Mouse (Mus musculus): ENCODE results near the gene Atat1. TPM values are rescaled to one million over a fixed set of nuclear protein-coding genes. Genes with fewer than 3 reads are reported as not detected.

The Atat1 gene
- polyA plus RNA-seq, 1 experiment, result 80.2 TPM

DNA sequence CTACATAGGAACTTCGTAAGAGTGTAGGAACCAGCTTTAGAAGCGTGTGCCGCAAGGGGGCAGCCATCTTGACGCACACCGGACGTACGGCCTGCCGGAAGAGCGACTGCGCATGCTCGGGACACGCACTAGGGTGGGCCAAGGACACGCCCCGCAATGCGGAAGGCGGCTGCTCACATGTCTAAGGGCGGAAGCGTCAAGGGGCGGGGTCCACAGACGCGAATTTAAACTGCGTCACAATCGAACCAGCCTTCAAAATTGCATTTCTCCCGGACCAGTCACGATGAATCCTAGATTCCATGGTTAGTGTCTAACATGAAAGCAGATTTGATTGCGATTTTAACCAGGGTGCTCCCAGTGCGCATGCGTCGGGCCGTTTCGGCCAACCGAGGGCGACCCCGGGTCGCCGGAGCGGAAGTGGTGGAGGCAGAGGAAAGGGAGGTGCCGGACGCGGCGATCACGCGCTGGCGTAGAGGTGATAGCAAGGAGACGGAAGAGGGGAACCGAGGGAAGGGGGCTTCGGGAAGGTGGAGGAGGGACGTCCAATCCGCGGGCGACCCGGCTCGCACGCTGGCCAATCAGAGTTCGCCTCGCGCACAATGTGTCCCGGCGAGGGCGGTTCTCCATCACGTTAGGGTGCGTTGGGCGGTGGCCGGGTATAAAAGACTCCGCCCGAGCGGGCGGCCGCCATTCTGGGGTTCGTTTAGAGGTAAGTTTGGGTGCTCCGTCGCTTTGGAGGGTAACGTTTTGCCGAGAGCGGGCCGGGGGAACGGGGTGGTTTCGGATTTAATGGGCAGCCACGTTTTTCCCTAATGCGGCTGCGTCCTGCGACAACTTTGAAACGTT, 6.6 kb upstream of the Atat1 start, which contains the start of the genes Mrps18b and Ppp1r10:
TSS of gene Mrps18b (minus strand) at position 93 of the 846 bp plus-strand sequence.
TSS of gene Ppp1r10 (plus strand) at position 138 of the 846 bp plus-strand sequence.
- Histone ChIP-seq H3K27ac (ENCODE audit: insufficient read depth, low read length) (peak within 1 kb of the TSS; percentile 93), H3K4me1 (ENCODE audit: control insufficient read depth, insufficient read depth, low read length) (no peaks in the 10 kb centered on the region; the same call in 1 of the 2 replicates), H3K27me3 (ENCODE audit: control insufficient read depth, insufficient read depth, low read length) (no peaks in the 10 kb centered on the region), H3K4me3 (replicated peaks; ENCODE audit: insufficient read depth, low read depth, low read length) (peak within 1 kb of the TSS; percentile 99)
- WGBS, result under 1% methylated on average over 83 of the region's 83 CpGs
- DNase-seq, result peak; percentile 99 to 100
- TF ChIP-seq POLR2A (IDR thresholded peaks at IDR 0.05; ENCODE audit: borderline replicate concordance, insufficient read depth, low read length), result peak; percentile 98
- TF ChIP-seq CTCF (IDR thresholded peaks at IDR 0.05; ENCODE audit: borderline replicate concordance, insufficient read depth, low read depth, low read length), result peak; percentile 53; the same call in 1 of the 2 replicates

DNA sequence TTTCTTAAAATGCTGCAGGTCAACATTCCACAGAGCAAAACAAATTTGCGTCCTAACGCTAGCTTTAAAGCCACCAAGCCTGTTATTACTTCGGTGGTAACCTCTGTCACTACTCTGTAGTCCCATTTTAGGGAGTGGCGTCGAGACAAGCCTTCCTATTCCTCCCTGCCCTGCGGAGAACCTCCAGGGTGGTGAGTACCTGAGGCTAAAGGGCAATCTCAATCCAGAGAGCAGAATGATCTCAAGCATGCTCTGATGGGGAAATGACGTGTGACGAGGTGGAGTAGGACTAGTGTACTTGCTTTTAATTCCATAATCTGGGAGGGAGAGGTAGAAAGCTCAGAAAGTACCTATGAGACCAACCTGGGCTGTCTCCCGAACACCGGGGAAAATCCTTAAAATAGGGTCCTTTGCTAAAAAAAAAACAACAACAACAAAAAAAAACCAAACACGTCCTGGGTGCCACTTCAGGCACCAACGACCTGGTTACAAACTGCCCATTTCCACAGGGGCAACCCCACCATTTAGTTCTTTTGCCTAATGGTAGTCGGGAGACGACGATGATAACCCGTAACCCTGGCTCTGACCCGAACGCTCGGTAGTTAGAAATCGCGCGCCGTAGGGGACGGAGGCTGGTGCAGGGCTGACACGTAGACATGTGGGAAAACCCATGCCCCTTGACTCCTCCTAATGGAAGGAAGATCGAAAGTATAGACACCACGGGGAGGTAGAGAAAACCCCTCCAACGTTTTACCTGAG, 5.8 kb upstream of the Atat1 start:
- Histone ChIP-seq H3K27me3 (ENCODE audit: control insufficient read depth, insufficient read depth, low read length) (no peaks in the 10 kb centered on the region), H3K4me1 (ENCODE audit: control insufficient read depth, insufficient read depth, low read length) (no peaks in the 10 kb centered on the region; the same call in 1 of the 2 replicates), H3K4me3 (replicated peaks; ENCODE audit: insufficient read depth, low read depth, low read length) (peak overlapping the region; percentile 67), H3K27ac (ENCODE audit: insufficient read depth, low read length) (no peak overlapping the region; the same call in 1 of the 2 replicates)
- DNase-seq, result peak in 1 of 2 experiments; percentile 32
- 3% methylated on average over 28 of the region's 28 CpGs for WGBS
- TF ChIP-seq POLR2A (IDR thresholded peaks at IDR 0.05; ENCODE audit: borderline replicate concordance, insufficient read depth, low read length) (no peak), CTCF (IDR thresholded peaks at IDR 0.05; ENCODE audit: borderline replicate concordance, insufficient read depth, low read depth, low read length) (no peak)

DNA sequence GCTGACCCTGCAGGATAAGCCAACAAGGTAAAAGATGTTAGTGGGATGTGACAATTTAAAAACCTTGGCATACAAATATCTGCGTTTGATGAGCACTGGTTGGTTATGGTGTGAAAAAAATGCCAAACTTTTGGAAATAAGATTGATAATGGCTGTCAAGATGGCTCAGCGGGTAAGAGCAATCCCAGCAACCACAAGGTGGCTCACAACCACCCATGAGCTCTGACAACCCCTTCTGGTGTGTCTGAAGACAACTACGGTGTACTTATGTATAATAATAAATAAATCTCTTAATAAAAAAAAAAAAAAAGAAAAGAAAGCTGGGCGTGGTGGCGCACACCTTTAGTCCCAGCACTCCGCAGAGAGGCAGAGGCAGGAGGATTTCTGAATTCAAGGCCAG, 5.1 kb upstream of the Atat1 start:
- Histone ChIP-seq H3K27me3 (ENCODE audit: control insufficient read depth, insufficient read depth, low read length) (no peaks in the 10 kb centered on the region), H3K4me1 (ENCODE audit: control insufficient read depth, insufficient read depth, low read length) (no peaks in the 10 kb centered on the region; the same call in 1 of the 2 replicates), H3K27ac (ENCODE audit: insufficient read depth, low read length) (no peak overlapping the region), H3K4me3 (replicated peaks; ENCODE audit: insufficient read depth, low read depth, low read length) (no peak overlapping the region)
- 86% methylated on average over 6 of the region's 6 CpGs for WGBS
- DNase-seq, result no peak
- no peak for TF ChIP-seq POLR2A (IDR thresholded peaks at IDR 0.05; ENCODE audit: borderline replicate concordance, insufficient read depth, low read length)
- TF ChIP-seq CTCF (IDR thresholded peaks at IDR 0.05; ENCODE audit: borderline replicate concordance, insufficient read depth, low read depth, low read length), result no peak

DNA sequence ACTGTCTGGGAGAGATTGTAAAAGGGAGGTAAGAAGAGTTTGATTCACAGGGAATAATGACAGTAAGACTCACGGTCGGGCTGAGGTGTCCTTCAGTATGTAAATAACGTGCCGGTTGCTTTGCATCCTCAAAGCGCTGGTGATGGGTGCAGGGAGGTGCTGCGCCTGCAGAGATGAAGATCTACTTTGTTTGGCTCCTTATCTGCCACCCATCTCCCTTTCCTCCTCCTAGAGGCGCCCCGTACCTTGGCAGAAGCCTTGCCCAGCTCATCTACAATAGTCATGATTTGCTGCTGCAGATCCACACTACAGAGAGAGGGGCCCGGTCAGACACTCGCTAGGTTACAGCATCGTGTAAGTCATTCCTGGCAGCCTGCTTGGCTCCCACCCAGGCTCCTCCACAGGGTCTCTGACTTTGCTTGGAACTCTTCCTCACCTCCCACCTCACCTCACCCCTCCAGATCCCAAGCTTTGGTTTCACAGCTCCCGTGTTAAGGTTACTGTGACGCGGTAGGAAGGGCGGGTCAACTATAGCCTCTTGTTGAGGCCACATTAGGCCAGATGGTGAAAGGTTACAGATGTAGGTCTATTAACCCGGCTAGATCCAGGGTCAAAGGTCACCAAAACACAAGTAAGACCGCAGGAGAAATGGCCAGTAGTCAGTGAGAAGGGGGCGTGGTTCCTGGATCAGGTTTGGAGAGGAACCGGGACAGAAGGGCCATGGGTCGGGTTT, 523 bp downstream of the Atat1 start:
- no peak for DNase-seq
- 12% methylated on average over 20 of the region's 20 CpGs for WGBS
- Histone ChIP-seq H3K4me3 (replicated peaks; ENCODE audit: insufficient read depth, low read depth, low read length) (peak overlapping the region; percentile 72), H3K27me3 (ENCODE audit: control insufficient read depth, insufficient read depth, low read length) (no peaks in the 10 kb centered on the region), H3K27ac (ENCODE audit: insufficient read depth, low read length) (0 out of 2 replicates have a peak overlapping the region, but pooled peaks have one; percentile 10), H3K4me1 (ENCODE audit: control insufficient read depth, insufficient read depth, low read length) (no peaks in the 10 kb centered on the region)
- TF ChIP-seq POLR2A (IDR thresholded peaks at IDR 0.05; ENCODE audit: borderline replicate concordance, insufficient read depth, low read length) (no peak), CTCF (IDR thresholded peaks at IDR 0.05; ENCODE audit: borderline replicate concordance, insufficient read depth, low read depth, low read length) (no peak)

DNA sequence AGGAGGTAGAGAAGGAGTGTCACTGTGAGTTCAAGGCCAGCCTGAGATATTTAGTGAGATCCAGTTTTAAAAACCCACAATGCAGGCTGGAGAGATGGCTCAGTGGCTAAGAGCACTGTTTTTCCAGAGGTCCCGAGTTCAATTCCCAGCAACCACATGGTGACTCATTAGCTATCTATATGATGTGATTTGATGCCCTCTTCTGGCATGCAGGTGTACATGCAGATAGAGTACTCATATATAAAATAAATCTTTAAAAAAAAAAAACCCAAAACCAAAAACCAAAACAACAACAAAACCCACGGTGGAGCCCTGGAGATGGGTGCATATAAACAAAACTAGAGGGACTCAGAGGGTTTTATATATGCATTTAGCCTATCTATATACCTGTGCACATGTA, 2.3 kb downstream of the Atat1 start:
- 65% methylated on average over 2 of the region's 2 CpGs for WGBS
- no peak for TF ChIP-seq CTCF (IDR thresholded peaks at IDR 0.05; ENCODE audit: borderline replicate concordance, insufficient read depth, low read depth, low read length)
- no peak for TF ChIP-seq POLR2A (IDR thresholded peaks at IDR 0.05; ENCODE audit: borderline replicate concordance, insufficient read depth, low read length)

DNA sequence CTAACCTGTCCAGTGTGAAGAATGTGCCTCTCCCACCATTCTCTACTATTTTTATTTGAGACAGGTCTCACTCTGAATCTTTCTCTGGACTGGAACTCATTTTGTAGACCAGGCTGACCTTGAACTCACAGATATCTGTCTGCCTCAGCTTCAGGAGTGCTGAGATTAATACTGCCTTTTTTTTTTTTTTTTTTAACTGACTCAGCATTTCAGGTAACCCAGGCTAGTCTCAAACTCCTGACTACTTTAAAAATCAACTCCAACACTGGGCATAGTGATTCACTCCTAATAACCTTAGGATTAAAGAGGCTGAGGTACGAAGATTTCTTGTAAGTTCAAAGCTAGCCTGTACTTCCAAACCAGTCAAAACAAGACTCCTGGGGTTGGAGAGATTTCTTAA, 4.3 kb downstream of the Atat1 start:
- H3K27me3 ChIP-seq (ENCODE audit: control insufficient read depth, insufficient read depth, low read length), result no peaks in the 10 kb centered on the region
- H3K27ac ChIP-seq (ENCODE audit: insufficient read depth, low read length), result no peak overlapping the region
- TF ChIP-seq POLR2A (IDR thresholded peaks at IDR 0.05; ENCODE audit: borderline replicate concordance, insufficient read depth, low read length) (no peak), CTCF (IDR thresholded peaks at IDR 0.05; ENCODE audit: borderline replicate concordance, insufficient read depth, low read depth, low read length) (no peak)
- DNase-seq, result no peak
- no peaks in the 10 kb centered on the region for H3K4me1 ChIP-seq (ENCODE audit: control insufficient read depth, insufficient read depth, low read length)
- H3K4me3 ChIP-seq (replicated peaks; ENCODE audit: insufficient read depth, low read depth, low read length), result no peak overlapping the region
- 98% methylated on average over 1 of the region's 1 CpGs for WGBS

More for the DNA sequence above, 2.3 kb downstream of the Atat1 start:
- H3K4me1 ChIP-seq (ENCODE audit: control insufficient read depth, insufficient read depth, low read length), result no peaks in the 10 kb centered on the region
- no peak overlapping the region for H3K27ac ChIP-seq (ENCODE audit: insufficient read depth, low read length)
- H3K27me3 ChIP-seq (ENCODE audit: control insufficient read depth, insufficient read depth, low read length), result no peaks in the 10 kb centered on the region
- no peak overlapping the region for H3K4me3 ChIP-seq (replicated peaks; ENCODE audit: insufficient read depth, low read depth, low read length)
- no peak for DNase-seq

DNA sequence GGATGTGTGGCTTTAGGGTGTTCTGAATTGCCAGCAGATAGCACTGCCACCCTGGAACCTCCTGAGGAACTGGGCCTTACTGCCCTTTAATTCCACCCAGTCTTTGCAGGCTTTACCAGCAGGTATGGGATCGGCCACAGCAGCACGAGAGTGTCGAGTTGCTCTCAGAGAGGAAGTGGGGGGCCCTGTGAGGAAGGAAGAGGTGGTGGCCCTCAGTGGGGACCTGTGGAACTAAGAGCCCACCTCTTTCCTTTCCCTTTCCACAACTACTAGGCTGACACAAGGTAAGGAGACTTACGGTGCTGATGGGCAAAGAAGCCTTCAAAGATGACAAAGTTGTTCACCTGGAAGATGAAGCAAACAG, 5.9 kb downstream of the Atat1 start:
- Histone ChIP-seq H3K27me3 (ENCODE audit: control insufficient read depth, insufficient read depth, low read length) (no peaks in the 10 kb centered on the region), H3K4me1 (ENCODE audit: control insufficient read depth, insufficient read depth, low read length) (no peaks in the 10 kb centered on the region), H3K4me3 (replicated peaks; ENCODE audit: insufficient read depth, low read depth, low read length) (no peak overlapping the region), H3K27ac (ENCODE audit: insufficient read depth, low read length) (no peak overlapping the region)
- no peak for TF ChIP-seq POLR2A (IDR thresholded peaks at IDR 0.05; ENCODE audit: borderline replicate concordance, insufficient read depth, low read length)
- TF ChIP-seq CTCF (IDR thresholded peaks at IDR 0.05; ENCODE audit: borderline replicate concordance, insufficient read depth, low read depth, low read length), result no peak
- no peak for DNase-seq
- WGBS, result 87% methylated on average over 4 of the region's 4 CpGs

Data from cerebellum, adult 2 months (tissue).